ENCODE assay signal across 8 mouse cellular contexts in the genomic region with DNA sequence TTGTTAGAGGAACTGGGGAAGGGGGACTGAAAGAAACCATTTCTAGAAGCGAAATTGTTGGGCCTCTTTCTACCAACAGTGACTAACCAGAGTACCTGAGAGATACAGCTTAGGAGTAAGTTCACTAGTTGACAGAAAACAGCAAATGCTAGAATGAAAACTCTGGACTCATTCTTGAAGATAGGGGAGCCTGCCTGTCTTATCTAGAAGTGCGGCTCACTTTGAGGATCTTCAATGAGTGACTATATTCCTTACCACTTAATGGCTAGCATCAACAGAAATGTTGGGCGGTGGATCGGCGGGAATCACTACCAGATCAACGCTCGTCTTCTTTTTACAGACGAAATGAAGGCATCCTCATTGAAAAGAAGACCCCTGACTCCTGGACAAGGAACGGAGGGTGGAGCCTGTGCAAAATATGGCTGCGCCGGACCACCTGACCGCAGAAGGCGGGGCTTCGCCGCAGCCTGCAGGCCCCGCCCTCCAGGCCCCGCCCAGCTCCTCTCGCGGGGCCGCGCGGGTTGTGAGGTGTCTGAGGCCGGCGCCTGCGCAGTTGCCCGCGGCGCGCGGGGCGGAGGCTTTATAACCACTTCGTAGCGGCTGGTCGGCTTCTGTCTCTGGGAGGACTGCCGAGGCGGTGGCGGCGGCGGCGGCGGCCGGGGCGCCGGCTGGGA. TPM values are rescaled to one million over a fixed set of nuclear protein-coding genes. Genes with fewer than 3 reads are reported as not detected.
DNase-seq lines count a peak whose midpoint lies in the region; ATAC-seq and TF ChIP-seq lines count a peak whose summit lies in the region.

No protein-coding gene starts in this region.

- peak overlapping the region; percentile 95 for H3K9ac ChIP-seq in heart, embryonic 15.5 days
- peak overlapping the region; percentile 79 for H3K9ac ChIP-seq in liver, embryonic 14.5 days (replicated peaks)
- H3K9ac ChIP-seq in neural tube, embryonic 11.5 days (ENCODE audit: low read length): peak overlapping the region; percentile 91
- H3K9ac ChIP-seq in stomach, postnatal 0 days (ENCODE audit: low read length): peak overlapping the region; percentile 93

- ATAC-seq in heart, embryonic 15.5 days (replicated peaks; ENCODE audit: insufficient number of reproducible peaks, insufficient read depth, low FRiP score, low read depth): peak; percentile 95
- ATAC-seq in liver, embryonic 14.5 days (ENCODE audit: insufficient read depth): peak; percentile 96
- peak; percentile 94 for ATAC-seq in neural tube, embryonic 11.5 days (ENCODE audit: insufficient read depth, low FRiP score, low TSS enrichment)
- peak; percentile 96 for ATAC-seq in stomach, postnatal 0 days (ENCODE audit: low FRiP score, low TSS enrichment)

- peaks cover 11% of the 10 kb centered on the region; the same call in 1 of the 2 replicates for H3K4me1 ChIP-seq in brown adipose tissue, adult 24 weeks (ENCODE audit: control insufficient read depth, insufficient read depth, insufficient read length, low read length)
- peaks cover 19% of the 10 kb centered on the region for H3K4me1 ChIP-seq in heart, embryonic 15.5 days (replicated peaks)
- H3K4me1 ChIP-seq in liver, embryonic 14.5 days (replicated peaks; ENCODE audit: control insufficient read depth in 2 of 2, insufficient read depth in 2 of 2, low read length in 1 of 2): peaks cover 18 to 27% of the 10 kb centered on the region in 2 experiments
- H3K4me1 ChIP-seq in neural tube, embryonic 11.5 days (ENCODE audit: control insufficient read depth, insufficient read depth, low read length): peaks cover 9% of the 10 kb centered on the region; the same call in 1 of the 2 replicates
- H3K4me1 ChIP-seq in stomach, postnatal 0 days (replicated peaks; ENCODE audit: control insufficient read depth, insufficient read depth): 0 out of 2 replicates have a peak, but pooled peaks cover 2% of the 10 kb centered on the region

- 4% methylated on average over 44 of the region's 44 CpGs for WGBS in heart, embryonic 15.5 days
- WGBS in liver, embryonic 14.5 days (ENCODE audit: insufficient replicate concordance): 2% methylated on average over 43 of the region's 44 CpGs
- 4% methylated on average over 36 of the region's 44 CpGs for WGBS in neural tube, embryonic 11.5 days
- 4% methylated on average over 39 of the region's 44 CpGs for WGBS in stomach, postnatal 0 days

- H3K4me3 ChIP-seq in brown adipose tissue, adult 24 weeks (ENCODE audit: insufficient read depth, low read depth, low read length): peak overlapping the region; percentile 96
- peak overlapping the region; percentile 93 for H3K4me3 ChIP-seq in heart, embryonic 15.5 days
- peak overlapping the region; percentile 80 to 85 for H3K4me3 ChIP-seq in liver, embryonic 14.5 days (ENCODE audit: insufficient read depth in 1 of 2, low read depth in 2 of 2, low read length in 2 of 2)
- peak overlapping the region; percentile 59 for H3K4me3 ChIP-seq in neural tube, embryonic 11.5 days (ENCODE audit: low read depth, low read length)
- peak overlapping the region; percentile 84 for H3K4me3 ChIP-seq in stomach, postnatal 0 days (ENCODE audit: low read depth, low read length)

- H3K27ac ChIP-seq in brown adipose tissue, adult 24 weeks (replicated peaks; ENCODE audit: low read depth, low read length): peak overlapping the region; percentile 27; the same call in 1 of the 2 replicates
- peak overlapping the region; percentile 92 for H3K27ac ChIP-seq in heart, embryonic 15.5 days
- peak overlapping the region; percentile 72 for H3K27ac ChIP-seq in liver, embryonic 14.5 days
- peak overlapping the region; percentile 81 for H3K27ac ChIP-seq in neural tube, embryonic 11.5 days (ENCODE audit: low read depth, low read length)
- H3K27ac ChIP-seq in stomach, postnatal 0 days (replicated peaks): peak overlapping the region; percentile 93

- H3K4me2 ChIP-seq in heart, embryonic 15.5 days: peak overlapping the region; percentile 100
- peak overlapping the region; percentile 97 for H3K4me2 ChIP-seq in liver, embryonic 14.5 days (ENCODE audit: low read depth)
- peak overlapping the region; percentile 86 for H3K4me2 ChIP-seq in neural tube, embryonic 11.5 days (ENCODE audit: low read depth)
- H3K4me2 ChIP-seq in stomach, postnatal 0 days (replicated peaks; ENCODE audit: low read depth): peak overlapping the region; percentile 100

- no peaks in the 10 kb centered on the region for H3K27me3 ChIP-seq in heart, embryonic 15.5 days
- H3K27me3 ChIP-seq in liver, embryonic 14.5 days (ENCODE audit: control insufficient read depth, insufficient read depth, low read length): no peaks in the 10 kb centered on the region
- no peaks in the 10 kb centered on the region for H3K27me3 ChIP-seq in neural tube, embryonic 11.5 days (ENCODE audit: control insufficient read depth, insufficient read depth, low read length)
- no peaks in the 10 kb centered on the region for H3K27me3 ChIP-seq in stomach, postnatal 0 days (ENCODE audit: control insufficient read depth, insufficient read depth, low read length)

- no peaks in the 10 kb centered on the region for H3K9me3 ChIP-seq in heart, embryonic 15.5 days (replicated peaks)
- H3K9me3 ChIP-seq in liver, embryonic 14.5 days (ENCODE audit: control insufficient read depth, low read length): no peaks in the 10 kb centered on the region
- no peaks in the 10 kb centered on the region for H3K9me3 ChIP-seq in neural tube, embryonic 11.5 days (ENCODE audit: control insufficient read depth, low read length)
- H3K9me3 ChIP-seq in stomach, postnatal 0 days (ENCODE audit: control insufficient read depth, low read length): no peaks in the 10 kb centered on the region

- TF ChIP-seq CTCF in liver, embryonic 14.5 days (IDR thresholded peaks at IDR 0.05; ENCODE audit: low read depth): no peak
- no peak for TF ChIP-seq CTCF in stomach, postnatal 0 days (IDR thresholded peaks at IDR 0.05; ENCODE audit: low read depth)

- DNase-seq in CD4-positive, CD25-positive, alpha-beta regulatory T cell, adult 2 months (ENCODE audit: low read depth, low spot score): peak; percentile 98
- peak; percentile 80 for DNase-seq in fibroblast of lung, adult 2 months (ENCODE audit: low read depth)
- peak; percentile 96 to 97 for DNase-seq in kidney, postnatal 25 days
- DNase-seq in liver, embryonic 14.5 days (ENCODE audit: low read depth in 3 of 3, low spot score in 3 of 3): peak; percentile 87 to 93 (median 89)
- DNase-seq in neural tube, embryonic 11.5 days (ENCODE audit: low spot score): peak; percentile 99
- peak; percentile 97 for DNase-seq in stomach, postnatal 0 days (ENCODE audit: low spot score)

- TF ChIP-seq EP300 in liver, embryonic 14.5 days (IDR thresholded peaks at IDR 0.05; ENCODE audit: low read depth): no peak
- no peak for TF ChIP-seq EP300 in stomach, postnatal 0 days (optimal IDR thresholded peaks at IDR 0.05)

- no peaks in the 10 kb centered on the region for H3K36me3 ChIP-seq in heart, embryonic 15.5 days
- no peaks in the 10 kb centered on the region for H3K36me3 ChIP-seq in liver, embryonic 14.5 days (replicated peaks; ENCODE audit: control insufficient read depth, insufficient read depth, low read depth)
- no peaks in the 10 kb centered on the region for H3K36me3 ChIP-seq in neural tube, embryonic 11.5 days (ENCODE audit: control insufficient read depth, insufficient read depth, low read length)
- no peaks in the 10 kb centered on the region for H3K36me3 ChIP-seq in stomach, postnatal 0 days (ENCODE audit: control insufficient read depth, insufficient read depth, low read length)

RNA-seq across cellular contexts. Expression of gene Rnf19b, which starts 0.4 kb away (rescaled TPM):
- 13.1 and 15.5 TPM in 2 replicates for polyA plus RNA-seq in brown adipose tissue, adult 24 weeks (2012; ENCODE audit: insufficient read depth, insufficient read length, missing spikeins)
- 5.4 and 7.7 TPM in 2 replicates for polyA plus RNA-seq in heart, embryonic 15.5 days (2015; fragmentation: Nextera tagmentation; extraction: Ambion mirVana)
- polyA plus RNA-seq in liver, embryonic 14.5 days (2012; rRNA removed): 9.5 and 11.2 TPM in 2 replicates
- polyA plus RNA-seq in liver, embryonic 14.5 days (2014; fragmentation: Nextera tagmentation; extraction: Ambion mirVana): 4.0 and 4.3 TPM in 2 replicates
- 11.8 and 13.6 TPM in 2 replicates for polyA plus RNA-seq in neural tube, embryonic 11.5 days (2014; fragmentation: Nextera tagmentation; extraction: Ambion mirVana)
- polyA plus RNA-seq in stomach, postnatal 0 days (2015; fragmentation: Nextera tagmentation; extraction: Ambion mirVana): 7.0 and 7.6 TPM in 2 replicates

RNA-seq across cellular contexts. Expression of gene Tmem54, which starts 47.7 kb away (rescaled TPM):
- not detected in 2 replicates for polyA plus RNA-seq in brown adipose tissue, adult 24 weeks (2012; ENCODE audit: insufficient read depth, insufficient read length, missing spikeins)
- polyA plus RNA-seq in heart, embryonic 15.5 days (2015; fragmentation: Nextera tagmentation; extraction: Ambion mirVana): 0.35 and 1.6 TPM in 2 replicates
- 1.2 and 1.4 TPM in 2 replicates for polyA plus RNA-seq in liver, embryonic 14.5 days (2012; rRNA removed)
- 1.1 and 1.3 TPM in 2 replicates for polyA plus RNA-seq in liver, embryonic 14.5 days (2014; fragmentation: Nextera tagmentation; extraction: Ambion mirVana)
- polyA plus RNA-seq in neural tube, embryonic 11.5 days (2014; fragmentation: Nextera tagmentation; extraction: Ambion mirVana): 1.5 TPM in 2 replicates
- polyA plus RNA-seq in stomach, postnatal 0 days (2015; fragmentation: Nextera tagmentation; extraction: Ambion mirVana): 106 and 115 TPM in 2 replicates

Comparison
In these comparisons a context has a peak if more than half of its experiments do, and no peak if none do; other contexts are left out.
1. Peak in every context shown above with its lines: DNase-seq, ATAC-seq, H3K4me3 ChIP-seq and H3K27ac ChIP-seq.
2. H3K27ac ChIP-seq: peak in every context shown above with its lines; median percentile 93 in stomach, postnatal 0 days; 92 in heart, embryonic 15.5 days; 81 in neural tube, embryonic 11.5 days; 72 in liver, embryonic 14.5 days; 27 in brown adipose tissue, adult 24 weeks.
3. RNA of gene Tmem54, which starts 47.7 kb away (polyA plus RNA-seq): 106 to 115 TPM in stomach, postnatal 0 days; 1.5 TPM in neural tube, embryonic 11.5 days, 1.1 to 1.4 TPM in liver, embryonic 14.5 days, 0.35 to 1.6 TPM in heart, embryonic 15.5 days and not detected in brown adipose tissue, adult 24 weeks; every median in the first group is over 10 times any median in the second.